Mouse (Mus musculus) urinary bladder, postnatal 36 days (tissue): Measurements from ENCODE around the gene Rnf208.

Source experiments
- DNase-seq, 2 experiments: peaks; one replicate each; pipeline ENCODE4 v3.0.0; 2022; ENCODE audit warnings: low spot score in 2 of 2, mixed read lengths in 1 of 2

Gene Rnf208

DNA sequence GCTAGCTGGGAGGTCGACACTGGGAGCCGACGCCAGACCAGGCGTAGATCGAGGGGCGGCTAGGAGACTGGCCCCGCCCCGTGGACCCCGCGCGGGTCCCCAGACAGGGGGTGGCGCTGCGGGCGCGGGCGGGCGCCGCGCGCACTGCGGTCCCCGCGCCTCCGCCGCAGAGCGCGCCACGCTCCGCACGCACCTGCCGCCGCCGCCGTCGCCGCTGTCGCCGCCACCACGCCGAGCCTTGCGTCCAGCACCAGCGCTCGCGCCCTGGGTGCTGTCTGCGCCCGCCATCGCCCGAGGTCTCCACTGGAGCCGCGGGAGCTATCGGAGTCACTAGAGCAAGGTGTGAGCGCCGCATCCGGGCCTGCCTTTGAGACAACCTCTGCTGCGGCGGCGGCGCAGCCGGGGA is at the start of gene Rnf208, which contains the start of gene Cysrt1:
Gene Rnf208 (plus strand): TSS at position 155 of the 406 bp plus-strand sequence.
Gene Cysrt1 (minus strand): TSS at position 352 of the 406 bp plus-strand sequence.
- no peak for DNase-seq

DNA sequence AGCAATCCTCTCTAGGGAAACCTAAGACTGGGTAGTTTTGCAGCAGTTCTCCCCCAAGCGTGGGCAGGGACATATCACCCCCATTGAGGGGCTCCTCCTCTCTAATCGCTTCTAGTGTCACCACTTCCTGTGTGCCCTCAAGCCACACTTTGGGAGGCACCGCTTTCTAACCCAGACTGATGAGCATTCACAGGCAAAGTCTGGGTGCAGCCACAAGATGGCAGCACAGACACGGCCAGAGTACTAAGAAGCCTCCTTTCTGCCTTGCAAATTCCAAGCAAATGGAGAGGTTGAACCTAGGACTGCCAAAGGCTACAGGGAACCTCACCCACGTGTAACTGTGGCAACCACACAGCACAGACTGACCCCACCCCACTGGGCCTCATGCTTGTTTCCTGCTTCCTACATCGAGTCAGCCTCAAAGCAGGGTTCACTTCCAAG is 48.7 kb upstream of the Rnf208 start:
- DNase-seq = peak; percentile 74 to 85

DNA sequence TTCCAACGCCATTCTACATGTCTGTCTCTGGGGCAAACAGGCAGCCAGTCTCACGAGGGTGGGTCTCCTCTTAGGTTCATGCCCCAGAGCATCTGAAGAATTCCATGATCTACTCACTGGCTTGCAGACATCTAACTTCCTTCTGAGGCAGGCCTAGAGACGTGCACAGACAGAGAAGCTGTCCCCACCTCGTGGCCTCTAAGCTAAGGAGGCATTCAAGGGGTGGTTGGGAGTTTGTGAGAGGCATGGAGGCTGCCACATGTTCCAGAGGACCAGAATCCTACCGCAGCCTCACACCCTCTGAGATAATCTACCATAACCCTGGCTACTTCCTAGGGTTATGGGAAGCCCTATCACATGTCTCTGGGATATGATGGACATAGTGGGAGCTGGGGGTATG is 48.0 kb upstream of the Rnf208 start:
- DNase-seq = no peak

DNA sequence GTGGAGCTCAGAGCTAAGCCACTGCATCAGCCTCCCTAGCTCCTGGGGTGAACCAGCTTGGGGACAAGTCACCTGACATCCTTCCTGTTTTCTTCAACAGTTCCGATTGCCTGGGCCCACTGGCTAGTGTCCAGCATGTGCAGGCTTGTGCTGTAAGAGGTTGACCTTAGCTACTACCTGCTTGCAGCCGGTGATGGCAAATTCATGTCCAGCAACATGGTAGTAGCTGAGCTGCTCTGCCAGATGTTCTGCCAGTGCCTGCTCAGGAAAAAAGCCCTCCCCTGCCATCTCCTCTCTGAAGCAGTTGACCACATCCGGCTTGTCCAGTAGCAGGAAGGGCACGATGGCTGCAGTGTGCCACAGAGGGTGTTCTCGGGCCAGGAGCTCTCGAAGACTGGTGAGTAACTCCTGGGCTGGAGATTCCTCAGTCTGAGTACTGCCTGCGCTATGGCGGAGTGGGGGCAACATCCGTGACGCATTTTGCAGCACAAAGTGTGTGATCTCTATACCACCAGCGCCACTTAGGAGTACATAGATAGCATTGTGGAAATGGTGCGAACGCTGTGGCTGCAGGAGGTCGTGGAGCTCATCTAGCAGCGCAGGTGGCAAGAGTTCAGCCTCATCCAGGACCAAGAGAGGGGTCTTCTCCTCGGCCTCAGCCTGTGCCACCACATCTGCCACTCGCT is 47.4 kb upstream of the Rnf208 start:
- DNase-seq = no peak

DNA sequence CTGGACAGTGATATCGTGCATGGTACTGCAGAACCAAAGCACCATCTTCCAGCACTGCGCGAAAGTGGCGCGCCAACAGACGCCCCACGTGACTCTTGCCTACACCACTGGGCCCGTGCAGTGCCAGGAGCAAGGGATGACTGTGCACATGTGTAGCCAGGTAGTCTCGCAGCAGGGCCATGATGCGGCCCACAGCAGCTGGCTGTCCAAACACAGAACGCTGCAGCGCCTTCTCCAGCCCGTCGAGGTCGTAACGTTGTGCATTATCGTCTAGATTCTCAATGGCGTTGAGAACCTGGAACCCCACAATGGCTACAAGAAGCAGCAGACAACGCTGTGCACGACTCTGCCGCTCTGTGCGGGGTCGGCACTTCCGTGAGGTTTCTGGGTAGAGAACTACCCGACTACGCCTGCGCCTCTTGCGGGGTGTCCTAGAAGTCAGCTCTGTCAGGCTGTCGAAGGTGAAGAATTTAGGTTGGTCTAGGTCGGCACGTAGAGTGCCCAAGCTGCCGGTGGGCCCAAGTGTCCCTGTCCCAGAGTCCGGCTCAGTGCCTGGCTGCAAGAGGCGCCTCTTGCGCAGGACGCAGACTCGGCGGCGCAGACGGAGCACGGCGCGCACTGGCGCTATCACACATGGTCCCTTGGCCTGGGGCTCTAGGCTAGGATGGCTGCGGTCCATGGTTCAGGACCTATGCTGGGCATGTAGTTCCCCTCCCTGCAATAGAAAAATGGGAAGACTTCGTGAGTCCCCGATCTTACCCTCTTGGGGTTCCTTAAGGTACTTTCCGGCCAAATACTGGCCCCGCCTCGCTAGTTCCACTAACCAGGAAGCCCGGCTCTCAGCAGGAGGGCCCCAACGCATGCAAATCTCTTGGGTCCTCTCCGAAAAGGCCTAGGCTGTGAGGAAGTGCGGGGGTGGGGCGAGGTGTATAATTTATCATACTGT is 46.6 kb upstream of the Rnf208 start:
- peak in 1 of 2 experiments; percentile 80 for DNase-seq

DNA sequence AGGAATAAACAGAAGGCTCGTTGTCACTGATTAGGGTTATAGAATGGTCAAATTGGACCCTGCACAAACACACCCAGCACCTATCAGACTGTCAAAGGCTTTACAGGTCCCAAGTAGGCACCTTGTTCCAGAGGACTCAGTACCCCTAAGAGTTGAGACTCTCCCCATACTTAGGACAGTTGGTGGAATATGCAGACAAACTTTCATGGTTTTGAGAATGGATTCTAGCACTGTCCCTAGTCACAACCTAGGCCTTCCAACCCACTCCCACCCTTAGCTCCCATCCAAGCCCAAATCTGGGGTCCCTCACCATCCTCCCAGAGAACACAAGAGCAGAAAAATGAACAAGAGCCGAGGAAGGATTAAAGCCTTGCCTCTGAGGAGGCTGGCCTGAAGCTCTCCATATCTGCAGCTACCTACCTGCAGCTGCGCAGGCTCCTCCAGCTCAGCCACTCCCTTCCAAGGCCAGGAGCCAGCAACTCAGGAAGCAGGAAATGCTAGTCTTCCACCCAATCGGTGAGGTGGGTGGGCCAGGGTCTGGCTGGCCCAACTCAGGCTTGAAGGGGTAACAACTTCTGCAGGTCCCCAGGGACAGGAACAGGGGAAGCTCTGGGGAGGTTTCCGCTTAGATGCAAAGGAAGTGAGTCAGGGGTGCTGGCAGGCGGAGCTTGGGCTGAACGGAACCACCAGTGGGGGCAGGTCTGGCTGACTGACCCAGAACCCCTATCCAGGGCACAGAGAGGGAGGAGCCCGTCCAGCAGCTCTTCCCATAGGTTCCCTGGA is 45.7 kb upstream of the Rnf208 start, which contains the start of gene Tor4a:
Gene Tor4a (minus strand): TSS at position 715 of the 783 bp plus-strand sequence.
- DNase-seq = peak; percentile 79 to 83

DNA sequence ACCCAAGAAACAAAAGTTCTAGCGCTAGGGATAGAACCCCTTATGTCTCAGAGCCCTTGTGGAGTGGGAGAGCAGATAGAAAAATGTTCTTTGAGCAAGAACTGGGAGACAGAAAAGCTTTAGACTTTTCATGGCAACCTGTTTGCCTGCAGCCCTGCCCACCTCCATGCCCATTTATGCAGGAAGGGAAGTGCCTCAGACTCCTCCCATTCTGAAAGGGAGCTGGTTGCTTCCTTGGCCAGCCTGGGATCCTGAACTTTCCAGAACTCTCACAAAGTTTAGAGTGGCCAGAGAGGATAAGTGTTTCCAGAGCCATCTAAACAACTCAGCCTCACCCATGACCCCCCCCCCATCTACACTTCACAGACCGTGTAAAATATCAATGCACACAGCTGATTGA is 44.9 kb upstream of the Rnf208 start:
- DNase-seq = no peak

DNA sequence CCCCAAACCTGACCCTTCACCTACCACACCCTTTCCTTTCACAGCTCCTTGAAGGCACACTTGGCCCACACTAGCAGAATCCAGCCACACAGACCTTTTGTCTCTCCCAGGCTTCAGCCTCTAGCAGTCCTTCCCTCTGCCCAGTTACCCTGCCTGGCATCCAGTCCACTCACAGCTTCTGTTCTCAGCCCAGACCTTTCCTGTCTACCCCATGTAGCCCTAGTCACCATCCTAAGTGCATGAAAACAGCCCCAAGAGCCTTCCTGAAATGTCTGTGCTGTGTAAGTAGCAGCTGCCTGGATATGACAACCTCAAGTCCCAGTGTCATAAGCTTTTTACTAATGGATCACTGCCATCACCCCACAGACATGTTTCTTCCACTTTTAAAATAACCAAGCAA is 44.1 kb upstream of the Rnf208 start:
- DNase-seq = no peak

DNA sequence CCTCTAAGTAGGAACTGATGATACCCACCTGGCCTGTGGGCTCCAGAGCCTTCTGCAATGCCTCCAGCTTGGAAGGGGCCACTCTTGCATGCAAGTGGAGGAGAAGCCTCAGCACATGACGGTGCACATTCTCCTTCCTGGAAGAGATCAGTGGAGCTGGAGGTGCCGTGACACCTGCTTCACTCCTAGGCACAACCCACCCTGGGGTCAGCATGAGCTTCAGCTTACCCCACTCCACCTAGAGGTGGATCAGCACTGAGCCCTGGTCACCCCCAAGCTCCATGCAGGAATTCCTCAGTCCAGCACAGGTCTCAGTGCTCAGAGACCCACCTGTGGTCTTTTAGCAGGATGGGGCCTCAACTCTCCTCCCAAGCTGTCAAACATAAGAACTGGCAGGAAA is 41.4 kb upstream of the Rnf208 start:
- DNase-seq = no peak

DNA sequence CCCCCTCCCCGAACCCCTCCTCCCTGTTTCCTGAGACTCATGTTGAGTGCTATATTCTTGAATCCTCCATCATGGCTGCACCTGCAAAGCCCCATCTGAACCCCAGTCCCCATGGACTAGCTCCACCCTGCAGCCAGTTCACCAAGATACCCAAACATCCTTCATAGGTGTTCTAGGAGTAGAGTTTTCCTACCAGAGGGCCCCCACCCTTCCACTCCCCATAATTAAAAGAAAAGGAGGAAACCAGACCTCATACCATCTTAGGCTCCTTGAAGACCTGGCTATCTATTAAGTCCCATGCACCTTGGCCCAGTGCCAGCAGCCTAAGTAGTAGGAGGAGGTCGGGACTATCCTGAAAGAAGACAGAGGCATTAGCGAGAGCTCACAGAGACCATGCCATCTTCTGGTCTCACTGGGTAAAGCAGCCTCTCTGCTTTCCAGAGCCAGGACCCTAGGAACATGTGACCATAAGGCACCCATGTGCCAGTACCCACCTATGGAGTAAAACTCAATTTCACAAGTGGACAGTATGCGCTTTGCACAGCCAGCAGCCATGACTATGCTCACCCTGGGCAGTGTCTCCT is 38.3 kb upstream of the Rnf208 start:
- DNase-seq = no peak

DNA sequence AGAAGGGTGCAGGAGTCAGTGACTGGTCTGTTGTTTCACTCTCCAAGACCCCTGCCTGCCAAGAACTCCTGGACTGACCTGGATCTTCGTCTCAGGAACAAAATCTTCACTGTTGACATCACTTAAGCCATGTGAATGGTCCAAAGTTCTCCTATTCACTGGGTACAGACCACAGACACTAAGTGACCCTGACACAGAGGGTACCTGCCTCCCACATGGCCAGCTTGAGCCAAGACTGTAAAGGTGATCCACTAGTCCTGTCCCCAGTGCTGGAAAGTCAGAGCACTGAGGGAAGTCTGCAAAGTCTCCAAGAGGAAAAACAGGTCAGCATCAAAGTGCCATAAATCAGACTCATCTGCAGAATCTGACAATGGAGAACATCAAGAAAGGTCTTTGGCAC is 34.5 kb upstream of the Rnf208 start:
- no peak for DNase-seq

DNA sequence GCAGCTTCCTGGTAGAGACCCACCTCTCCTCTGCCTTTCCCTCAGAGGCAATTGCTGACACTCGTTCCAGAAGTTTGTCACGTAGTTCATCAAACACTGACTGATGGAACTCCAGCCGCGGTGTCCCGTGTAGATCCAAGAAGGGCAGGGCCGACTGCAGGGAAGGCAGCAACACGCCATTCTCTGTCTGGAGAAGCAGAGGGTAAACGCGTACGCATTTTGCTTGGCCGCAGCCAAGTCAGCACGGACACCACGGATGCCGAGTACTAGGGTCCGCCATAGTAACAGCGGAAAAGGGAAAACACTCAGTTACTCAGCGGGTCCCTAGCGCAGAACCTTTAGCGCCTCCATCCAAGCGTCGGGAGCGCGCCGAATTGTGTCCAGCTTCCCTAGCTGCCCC is 31.4 kb upstream of the Rnf208 start:
- no peak for DNase-seq

DNA sequence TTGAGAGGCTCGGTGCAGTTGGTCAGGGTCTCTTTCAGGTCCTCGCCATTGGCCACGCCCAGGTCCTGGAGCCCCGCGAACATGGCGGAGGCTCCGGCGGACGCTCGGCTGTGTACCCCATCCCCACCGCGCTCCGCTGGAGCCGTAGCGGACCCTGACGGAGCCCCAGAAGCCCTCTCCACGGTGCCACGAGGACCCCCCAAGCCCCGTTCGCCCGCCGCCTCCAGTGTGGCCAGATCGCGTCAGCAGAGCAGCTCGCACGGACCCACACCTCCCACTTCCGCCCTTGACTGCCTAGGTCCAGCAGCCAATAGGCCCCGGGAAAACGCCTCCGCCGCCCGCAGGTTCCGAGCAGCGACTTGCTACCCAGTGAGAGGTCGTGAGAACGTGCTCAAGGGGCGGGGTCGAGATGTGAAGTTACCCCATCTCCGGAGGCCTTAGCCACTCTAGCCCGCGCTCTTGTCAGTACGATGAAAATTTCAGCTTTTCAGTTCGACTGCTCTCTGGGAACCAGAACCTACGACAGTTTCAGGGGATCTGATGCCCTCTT is 30.9 kb upstream of the Rnf208 start, which contains the start of gene Nelfb:
Gene Nelfb (minus strand): TSS at position 369 of the 550 bp plus-strand sequence.
- DNase-seq = peak; percentile 89 to 92

DNA sequence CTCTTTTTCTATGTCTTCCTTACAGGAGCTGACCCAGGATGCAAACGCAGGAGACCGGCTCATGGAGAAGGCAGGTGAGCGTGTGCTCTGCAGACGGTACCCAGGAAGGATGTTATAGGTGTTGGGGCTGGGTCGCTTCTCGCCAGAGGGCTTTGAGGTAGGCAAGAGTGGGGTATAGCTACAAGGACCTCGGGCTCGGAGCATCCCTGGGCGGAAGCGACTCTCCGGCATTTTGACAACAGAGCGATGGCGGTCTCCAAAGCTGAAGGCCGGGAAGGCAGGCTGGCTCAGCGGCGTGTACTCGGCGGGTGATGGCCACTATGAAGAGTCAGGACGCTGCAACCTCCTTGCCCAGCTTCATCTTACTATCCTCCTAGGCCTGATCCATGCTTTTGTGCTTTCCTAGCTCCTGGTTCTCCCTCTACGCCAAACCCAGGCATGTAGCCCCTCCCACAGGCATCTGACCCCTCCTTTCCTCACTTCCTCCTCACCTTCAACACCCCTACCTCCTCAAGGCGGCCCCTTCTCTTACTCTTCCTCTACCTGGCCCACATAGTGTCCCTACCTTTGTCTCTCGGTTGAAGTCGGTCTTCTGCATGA is 28.7 kb upstream of the Rnf208 start:
- no peak for DNase-seq

DNA sequence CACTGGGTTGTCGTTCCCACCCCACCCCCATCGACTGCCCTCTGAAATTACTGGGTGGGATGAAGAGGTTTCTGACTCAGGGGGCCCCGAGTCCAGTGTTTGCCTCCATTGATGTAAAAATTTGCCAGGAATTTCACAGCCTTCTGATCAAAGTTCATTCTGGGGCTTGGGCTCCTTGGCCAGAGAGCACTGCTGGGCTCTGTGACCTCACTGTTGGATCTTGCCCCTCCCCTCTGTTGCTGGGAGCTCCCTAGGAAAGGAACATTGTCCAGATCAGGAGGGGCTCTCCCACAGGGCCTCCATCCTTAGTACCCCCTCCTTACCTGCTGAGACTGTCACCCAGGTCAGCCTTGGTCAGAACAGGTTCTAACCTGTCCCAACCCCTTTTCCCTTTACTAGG is 27.6 kb upstream of the Rnf208 start, which contains the start of gene Stpg3:
Gene Stpg3 (minus strand): TSS at position 194 of the 400 bp plus-strand sequence.
- DNase-seq = no peak

DNA sequence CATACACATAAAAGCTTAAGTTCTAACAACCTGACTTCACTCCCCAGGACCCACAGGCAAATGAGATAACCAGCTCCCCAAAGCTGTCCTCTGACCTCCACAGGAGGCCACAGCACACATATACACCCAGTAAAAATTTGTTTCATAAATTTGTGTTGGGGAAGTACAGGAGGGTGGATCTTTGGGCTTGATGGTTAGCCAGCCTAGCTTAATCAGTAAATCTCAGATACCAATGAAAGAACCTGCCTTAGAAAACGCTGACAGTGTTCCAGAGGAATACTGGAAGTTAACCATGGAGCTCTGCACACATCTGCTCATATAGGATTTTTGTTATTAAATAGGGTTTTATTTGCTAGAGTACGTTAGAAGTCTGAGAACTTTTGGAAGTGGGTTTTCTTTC is 24.4 kb upstream of the Rnf208 start:
- DNase-seq = no peak

DNA sequence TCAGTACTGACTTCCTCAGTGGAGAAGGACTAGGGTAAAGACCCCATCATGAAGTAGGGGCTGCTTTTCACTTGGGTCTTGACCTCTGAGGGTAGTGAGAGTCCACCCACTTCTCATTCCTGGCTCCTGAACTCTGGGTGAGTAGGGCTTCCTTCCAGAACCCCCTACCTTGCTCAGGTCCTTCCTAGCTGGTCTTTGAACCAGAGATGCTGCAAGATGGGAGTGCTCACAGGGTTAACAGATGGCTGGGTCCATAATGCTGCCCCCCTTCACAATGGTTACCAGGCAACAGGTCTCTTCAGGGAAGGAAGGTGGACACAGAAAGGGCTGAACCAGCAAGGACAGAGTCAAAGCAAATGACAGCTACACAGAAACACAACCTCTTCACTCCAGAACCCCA is 23.6 kb upstream of the Rnf208 start, which contains the start of gene Fam166a:
Gene Fam166a (plus strand): TSS at position 301 of the 400 bp plus-strand sequence.
- no peak for DNase-seq

DNA sequence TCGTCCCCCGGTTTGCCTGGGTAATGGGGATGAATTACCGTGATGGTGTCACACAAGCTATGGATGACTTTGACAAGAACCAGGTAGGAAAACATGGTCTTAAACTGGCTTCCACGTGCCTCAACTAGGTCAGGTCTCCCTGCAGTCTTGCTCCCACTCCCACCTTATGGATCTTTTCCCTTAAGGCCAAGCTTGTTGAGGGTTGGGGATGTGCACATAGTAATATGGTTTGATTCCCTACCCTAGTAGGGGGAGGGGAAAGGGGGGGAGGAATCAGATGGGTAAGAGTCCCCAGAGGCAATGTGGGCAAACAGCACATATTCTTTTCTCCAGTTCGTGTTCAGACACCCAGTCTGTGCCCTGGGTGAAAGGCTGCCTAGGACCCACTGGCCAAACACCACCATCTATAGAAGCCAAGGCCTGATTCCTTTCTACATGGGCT is 20.7 kb upstream of the Rnf208 start:
- DNase-seq = no peak

DNA sequence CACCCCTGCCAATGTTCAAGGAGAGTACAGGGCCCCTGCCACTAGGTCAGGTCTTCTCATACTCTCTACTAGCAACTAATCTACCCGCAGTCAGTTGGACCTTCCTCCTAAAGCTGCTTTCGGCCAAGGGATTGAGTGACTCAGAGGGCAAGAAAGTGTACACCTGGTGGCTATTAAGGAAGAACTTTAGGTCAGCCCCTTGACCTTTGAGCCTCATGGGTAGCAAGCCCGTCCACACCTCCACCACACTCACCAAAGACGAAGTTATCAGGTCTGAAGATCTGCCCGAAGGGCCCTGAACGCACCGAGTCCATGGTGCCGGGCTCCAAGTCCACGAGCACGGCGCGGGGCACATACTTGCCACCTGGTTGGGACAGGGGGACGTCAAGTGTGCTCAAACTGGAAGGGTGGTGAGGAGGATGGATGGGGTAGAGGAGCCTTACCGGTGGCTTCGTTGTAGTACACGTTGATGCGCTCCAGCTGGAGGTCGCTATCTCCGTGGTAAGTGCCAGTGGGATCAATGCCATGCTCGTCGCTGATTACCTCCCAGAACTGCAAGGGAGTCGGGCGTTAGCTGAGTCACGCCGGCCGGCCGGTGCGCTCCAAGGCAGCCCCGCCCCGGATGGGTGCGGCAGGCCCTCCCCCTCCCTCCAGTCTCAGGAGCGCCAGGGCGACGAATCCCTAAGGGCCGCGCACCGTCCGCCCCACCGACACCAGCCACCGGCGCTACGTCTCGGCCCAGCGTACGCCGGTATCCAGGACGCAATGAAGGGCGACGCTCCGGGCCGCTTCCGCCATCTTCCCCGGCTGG is 18.2 kb upstream of the Rnf208 start:
- DNase-seq = peak; percentile 82 to 87

DNA sequence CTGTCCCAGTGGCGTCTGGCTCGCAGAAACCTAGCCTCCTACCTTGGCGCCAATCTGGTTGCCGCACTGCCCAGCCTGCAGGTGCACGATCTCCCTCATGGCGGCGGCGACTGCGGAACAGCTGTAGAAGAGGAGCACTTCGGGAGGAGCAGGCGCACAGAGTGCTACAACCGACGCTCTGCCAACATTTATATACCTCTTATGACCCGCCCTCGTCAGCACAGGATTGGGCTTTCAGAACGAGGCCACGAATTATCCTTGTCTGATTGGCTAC is 17.6 kb upstream of the Rnf208 start, which contains the start of gene Tubb4b:
Gene Tubb4b (minus strand): TSS at position 211 of the 274 bp plus-strand sequence.
- no peak for DNase-seq
